Mouse (Mus musculus): ENCODE measurements around the gene Mast1. TPM values are rescaled to one million over a fixed set of nuclear protein-coding genes. Genes with fewer than 3 reads are reported as not detected.
A peak's percentile ranks its signal among the peaks of the same experiment; 100 is the strongest.

Gene Mast1
- total and polyA plus RNA-seq, 2 experiments from 2014 or later = 69.5 to 83.0 TPM

DNA sequence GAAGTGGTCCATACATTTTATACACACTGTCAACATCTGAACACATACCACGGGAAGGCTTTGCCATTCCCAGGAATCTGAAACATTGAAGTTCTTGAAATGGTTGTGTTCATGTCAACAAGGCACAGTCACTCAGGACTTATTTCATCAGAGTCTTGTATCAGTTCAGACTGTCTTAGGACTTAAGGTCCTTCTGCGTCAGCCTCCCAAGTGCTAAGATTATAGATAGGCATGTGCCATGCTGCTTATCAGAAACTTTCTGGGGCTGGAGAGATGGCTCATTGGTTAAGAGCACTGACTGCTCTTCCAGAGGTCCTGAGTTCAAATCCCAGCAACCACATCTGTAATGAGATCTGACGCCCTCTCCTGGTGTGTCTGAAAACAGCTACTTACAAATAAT lies 62.8 kb downstream of the Mast1 start:
- H3K4me1 ChIP-seq (ENCODE audit: insufficient read depth, low read length) = 0 out of 2 replicates have a peak, but pooled peaks cover 5% of the 10 kb centered on the region
- no peak overlapping the region for H3K4me3 ChIP-seq (ENCODE audit: low read length)
- no peak overlapping the region for H3K27ac ChIP-seq
- 93% methylated on average over 3 of the region's 3 CpGs for WGBS
- TF ChIP-seq CTCF (IDR thresholded peaks at IDR 0.05; ENCODE audit: low read depth) = no peak
- no peak for ATAC-seq
- DNase-seq (ENCODE audit: low spot score) = no peak
- no peak overlapping the region for H3K4me2 ChIP-seq (ENCODE audit: low read depth, low read length)
- H3K27me3 ChIP-seq (ENCODE audit: insufficient read depth, low read length) = no peaks in the 10 kb centered on the region
- no peaks in the 10 kb centered on the region for H3K9me3 ChIP-seq (ENCODE audit: low read length)
- no peaks in the 10 kb centered on the region for H3K36me3 ChIP-seq (ENCODE audit: insufficient read depth, low read length)
- H3K9ac ChIP-seq (replicated peaks; ENCODE audit: low read length) = no peak overlapping the region

GRCm38 (mm10) chr8:84873016-84873415 lies 64.1 kb downstream of the Mast1 start:
- Histone ChIP-seq H3K4me2 (ENCODE audit: low read depth, low read length) (peak overlapping the region; percentile 75), H3K27me3 (ENCODE audit: insufficient read depth, low read length) (no peaks in the 10 kb centered on the region), H3K9me3 (ENCODE audit: low read length) (no peaks in the 10 kb centered on the region), H3K27ac (no peak overlapping the region), H3K4me3 (ENCODE audit: low read length) (peak overlapping the region; percentile 39), H3K9ac (replicated peaks; ENCODE audit: low read length) (peak overlapping the region; percentile 48; the same call in 1 of the 2 replicates), H3K4me1 (ENCODE audit: insufficient read depth, low read length) (0 out of 2 replicates have a peak, but pooled peaks cover 5% of the 10 kb centered on the region), H3K36me3 (ENCODE audit: insufficient read depth, low read length) (peaks cover 11% of the 10 kb centered on the region)
- no peak for ATAC-seq
- 77% methylated on average over 4 of the region's 4 CpGs for WGBS
- no peak for DNase-seq (ENCODE audit: low spot score)
- TF ChIP-seq CTCF (IDR thresholded peaks at IDR 0.05; ENCODE audit: low read depth) = no peak

- H3K27me3 ChIP-seq (ENCODE audit: insufficient read depth, low read length) = no peaks in the 10 kb centered on the region
- WGBS = 4% methylated on average over 51 of the region's 54 CpGs
- DNase-seq (ENCODE audit: low spot score) = peak; percentile 33
Observed at GRCm38 (mm10) chr8:84872309-84872965, 64.7 kb downstream of the Mast1 start.

DNA sequence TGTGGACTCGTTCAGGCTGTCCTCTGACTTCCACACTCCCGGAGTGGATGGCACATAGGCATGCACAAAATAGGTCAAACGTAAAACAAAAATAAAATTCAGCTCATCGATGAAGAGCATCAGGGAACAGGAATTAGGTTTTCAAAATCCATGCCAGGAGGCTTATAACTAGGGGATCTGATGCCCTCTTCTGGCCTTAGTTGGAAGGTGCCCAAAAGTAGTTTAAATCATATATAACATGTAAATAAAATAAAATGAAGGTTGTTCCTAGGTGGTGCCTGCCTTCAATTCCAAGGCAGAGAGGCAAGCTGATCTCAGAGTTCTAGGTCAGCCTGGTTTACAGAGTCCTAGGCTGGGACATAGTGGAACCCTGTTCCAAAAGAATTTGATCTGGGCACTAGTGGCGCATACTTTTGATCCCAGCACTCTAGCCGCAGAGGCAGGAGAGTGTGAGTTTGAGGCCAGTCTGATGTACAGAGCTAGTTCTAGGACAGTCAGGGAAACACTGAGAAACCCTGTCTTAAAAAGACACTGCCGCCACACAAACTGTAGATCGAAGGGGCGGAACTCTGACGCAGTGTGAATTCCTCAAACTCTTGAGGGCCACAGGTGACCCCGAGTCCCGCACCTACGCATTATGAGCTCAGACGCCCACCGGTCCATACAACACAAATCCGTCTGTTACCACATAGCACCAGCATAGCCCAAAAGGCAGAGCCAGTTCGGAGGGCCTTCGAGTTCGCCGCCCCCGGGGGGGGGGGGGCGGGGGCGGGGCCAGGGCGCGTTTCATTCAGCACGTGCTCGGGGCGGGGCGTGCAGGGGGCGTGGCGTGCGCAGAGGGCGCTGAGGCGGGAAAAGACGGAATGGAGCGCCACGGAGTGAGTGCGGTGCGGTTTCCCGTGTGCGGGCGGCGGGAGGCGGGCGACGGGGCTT lies 65.5 kb downstream of the Mast1 start, which contains the start of gene Syce2:
Syce2 (plus strand) TSS at position 736 of the 933 bp plus-strand sequence.
- no peaks in the 10 kb centered on the region for H3K9me3 ChIP-seq (ENCODE audit: low read length)
- DNase-seq (ENCODE audit: low spot score) = peak; percentile 82
- peaks cover 21% of the 10 kb centered on the region for H3K36me3 ChIP-seq (ENCODE audit: insufficient read depth, low read length)
- H3K4me2 ChIP-seq (ENCODE audit: low read depth, low read length) = peak within 1 kb of the TSS; percentile 75
- H3K4me1 ChIP-seq (ENCODE audit: insufficient read depth, low read length) = 0 out of 2 replicates have a peak, but pooled peaks cover 5% of the 10 kb centered on the region
- ATAC-seq = peak; percentile 83
- peak within 1 kb of the TSS; percentile 48 for H3K9ac ChIP-seq (replicated peaks; ENCODE audit: low read length)
- 17% methylated on average over 39 of the region's 46 CpGs for WGBS
- no peak within 1 kb of the TSS for H3K27ac ChIP-seq
- H3K27me3 ChIP-seq (ENCODE audit: insufficient read depth, low read length) = no peaks in the 10 kb centered on the region
- peak within 1 kb of the TSS; percentile 39 for H3K4me3 ChIP-seq (ENCODE audit: low read length)
- peak; percentile 60 for TF ChIP-seq CTCF (IDR thresholded peaks at IDR 0.05; ENCODE audit: low read depth)

More at GRCm38 (mm10) chr8:84872309-84872965, 64.7 kb downstream of the Mast1 start:
- H3K4me2 ChIP-seq (ENCODE audit: low read depth, low read length) = peak overlapping the region; percentile 75
- H3K36me3 ChIP-seq (ENCODE audit: insufficient read depth, low read length) = peaks cover 16% of the 10 kb centered on the region
- H3K27ac ChIP-seq = no peak overlapping the region
- H3K4me3 ChIP-seq (ENCODE audit: low read length) = peak overlapping the region; percentile 39
- ATAC-seq = peak; percentile 72
- H3K9ac ChIP-seq (replicated peaks; ENCODE audit: low read length) = peak overlapping the region; percentile 48
- H3K9me3 ChIP-seq (ENCODE audit: low read length) = no peaks in the 10 kb centered on the region
- no peak for TF ChIP-seq CTCF (IDR thresholded peaks at IDR 0.05; ENCODE audit: low read depth)
- H3K4me1 ChIP-seq (ENCODE audit: insufficient read depth, low read length) = 0 out of 2 replicates have a peak, but pooled peaks cover 5% of the 10 kb centered on the region

Small RNA genes within 50 kb of the gene (microRNA-seq; reads per million reads assigned to microRNA genes)
- gene Gm24197 = 0 reads per million in 2 experiments
- gene Mir7069 = 0.88 to 1.1 reads per million in 2 experiments

Other genes starting within 250 kb of the Mast1 start
Only the 30 nearest of the 31 such genes appear.
- gene Lyl1, start 235.9 kb downstream of the Mast1 start, total RNA-seq (2014; rRNA removed) = 1.7 and 7.8 TPM in 2 replicates
- gene Lyl1, start 235.9 kb downstream of the Mast1 start, polyA plus RNA-seq (2015; fragmentation: Nextera tagmentation; extraction: Ambion mirVana) = 2.0 and 2.3 TPM in 2 replicates
- gene G430095P16Rik, start 214.4 kb downstream of the Mast1 start, total RNA-seq (2014; rRNA removed) = 1.2 TPM in 1 of 2 replicates, not detected in the other
- 1.1 and 1.7 TPM in 2 replicates for gene G430095P16Rik, start 214.4 kb downstream of the Mast1 start, polyA plus RNA-seq (2015; fragmentation: Nextera tagmentation; extraction: Ambion mirVana)
- 90.4 and 92.5 TPM in 2 replicates for gene Nfix, start 137.0 kb downstream of the Mast1 start, total RNA-seq (2014; rRNA removed)
- gene Nfix, start 137.0 kb downstream of the Mast1 start, polyA plus RNA-seq (2015; fragmentation: Nextera tagmentation; extraction: Ambion mirVana) = 123 and 126 TPM in 2 replicates
- gene Dand5, start 114.5 kb downstream of the Mast1 start, total RNA-seq (2014; rRNA removed) = 6.6 and 7.2 TPM in 2 replicates
- gene Dand5, start 114.5 kb downstream of the Mast1 start, polyA plus RNA-seq (2015; fragmentation: Nextera tagmentation; extraction: Ambion mirVana) = 12.3 and 12.5 TPM in 2 replicates
- gene Gadd45gip1, start 105.8 kb downstream of the Mast1 start, total RNA-seq (2014; rRNA removed) = 33.0 and 34.1 TPM in 2 replicates
- 43.4 and 45.3 TPM in 2 replicates for gene Gadd45gip1, start 105.8 kb downstream of the Mast1 start, polyA plus RNA-seq (2015; fragmentation: Nextera tagmentation; extraction: Ambion mirVana)
- 62.5 and 68.1 TPM in 2 replicates for gene Rad23a, start 96.7 kb downstream of the Mast1 start, total RNA-seq (2014; rRNA removed)
- 90.6 and 98.0 TPM in 2 replicates for gene Rad23a, start 96.7 kb downstream of the Mast1 start, polyA plus RNA-seq (2015; fragmentation: Nextera tagmentation; extraction: Ambion mirVana)
- gene Calr, start 90.4 kb downstream of the Mast1 start, total RNA-seq (2014; rRNA removed) = 350 and 359 TPM in 2 replicates
- gene Calr, start 90.4 kb downstream of the Mast1 start, polyA plus RNA-seq (2015; fragmentation: Nextera tagmentation; extraction: Ambion mirVana) = 418 and 457 TPM in 2 replicates
- 77.5 and 86.1 TPM in 2 replicates for gene Farsa, start 80.4 kb downstream of the Mast1 start, total RNA-seq (2014; rRNA removed)
- gene Farsa, start 80.4 kb downstream of the Mast1 start, polyA plus RNA-seq (2015; fragmentation: Nextera tagmentation; extraction: Ambion mirVana) = 87.4 and 89.8 TPM in 2 replicates
- 11.8 and 14.0 TPM in 2 replicates for gene Syce2, start 65.2 kb downstream of the Mast1 start, total RNA-seq (2014; rRNA removed)
- 62.1 and 64.4 TPM in 2 replicates for gene Syce2, start 65.2 kb downstream of the Mast1 start, polyA plus RNA-seq (2015; fragmentation: Nextera tagmentation; extraction: Ambion mirVana)
- 24.9 and 37.8 TPM in 2 replicates for gene Gcdh, start 43.4 kb downstream of the Mast1 start, total RNA-seq (2014; rRNA removed)
- gene Gcdh, start 43.4 kb downstream of the Mast1 start, polyA plus RNA-seq (2015; fragmentation: Nextera tagmentation; extraction: Ambion mirVana) = 36.5 and 41.3 TPM in 2 replicates
- gene Klf1, start 35.4 kb downstream of the Mast1 start, total RNA-seq (2014; rRNA removed) = 1.2 TPM in 1 of 2 replicates, not detected in the other
- 0.34 and 0.98 TPM in 2 replicates for gene Klf1, start 35.4 kb downstream of the Mast1 start, polyA plus RNA-seq (2015; fragmentation: Nextera tagmentation; extraction: Ambion mirVana)
- 15.0 and 24.5 TPM in 2 replicates for gene Dnase2a, start 28.8 kb downstream of the Mast1 start, total RNA-seq (2014; rRNA removed)
- gene Dnase2a, start 28.8 kb downstream of the Mast1 start, polyA plus RNA-seq (2015; fragmentation: Nextera tagmentation; extraction: Ambion mirVana) = 8.6 and 8.8 TPM in 2 replicates
- gene Rtbdn, start 9.6 kb upstream of the Mast1 start, total RNA-seq (2014; rRNA removed) = 5.8 and 11.6 TPM in 2 replicates
- 3.5 and 4.1 TPM in 2 replicates for gene Rtbdn, start 9.6 kb upstream of the Mast1 start, polyA plus RNA-seq (2015; fragmentation: Nextera tagmentation; extraction: Ambion mirVana)
- gene Gm49661, start 32.1 kb upstream of the Mast1 start, total RNA-seq (2014; rRNA removed) = not detected in 2 replicates
- not detected in 2 replicates for gene Gm49661, start 32.1 kb upstream of the Mast1 start, polyA plus RNA-seq (2015; fragmentation: Nextera tagmentation; extraction: Ambion mirVana)
- gene Prdx2, start 32.2 kb upstream of the Mast1 start, total RNA-seq (2014; rRNA removed) = 688 and 763 TPM in 2 replicates
- gene Prdx2, start 32.2 kb upstream of the Mast1 start, polyA plus RNA-seq (2015; fragmentation: Nextera tagmentation; extraction: Ambion mirVana) = 925 and 937 TPM in 2 replicates
- 37.3 and 45.9 TPM in 2 replicates for gene Rnaseh2a, start 32.4 kb upstream of the Mast1 start, total RNA-seq (2014; rRNA removed)
- 59.0 and 59.7 TPM in 2 replicates for gene Rnaseh2a, start 32.4 kb upstream of the Mast1 start, polyA plus RNA-seq (2015; fragmentation: Nextera tagmentation; extraction: Ambion mirVana)
- gene Junb, start 41.4 kb upstream of the Mast1 start, total RNA-seq (2014; rRNA removed) = 16.9 and 17.8 TPM in 2 replicates
- gene Junb, start 41.4 kb upstream of the Mast1 start, polyA plus RNA-seq (2015; fragmentation: Nextera tagmentation; extraction: Ambion mirVana) = 6.3 and 7.9 TPM in 2 replicates
- 18.9 and 19.0 TPM in 2 replicates for gene Hook2, start 53.2 kb upstream of the Mast1 start, total RNA-seq (2014; rRNA removed)
- gene Hook2, start 53.2 kb upstream of the Mast1 start, polyA plus RNA-seq (2015; fragmentation: Nextera tagmentation; extraction: Ambion mirVana) = 29.7 and 33.4 TPM in 2 replicates
- not detected in 2 replicates for gene Best2, start 77.2 kb upstream of the Mast1 start, total RNA-seq (2014; rRNA removed)
- 0.09 and 0.26 TPM in 2 replicates for gene Best2, start 77.2 kb upstream of the Mast1 start, polyA plus RNA-seq (2015; fragmentation: Nextera tagmentation; extraction: Ambion mirVana)
- gene Asna1, start 87.9 kb upstream of the Mast1 start, total RNA-seq (2014; rRNA removed) = 165 and 172 TPM in 2 replicates
- 149 and 150 TPM in 2 replicates for gene Asna1, start 87.9 kb upstream of the Mast1 start, polyA plus RNA-seq (2015; fragmentation: Nextera tagmentation; extraction: Ambion mirVana)
- 220 and 238 TPM in 2 replicates for gene Trir, start 89.5 kb upstream of the Mast1 start, total RNA-seq (2014; rRNA removed)
- 146 and 152 TPM in 2 replicates for gene Trir, start 89.5 kb upstream of the Mast1 start, polyA plus RNA-seq (2015; fragmentation: Nextera tagmentation; extraction: Ambion mirVana)
- gene Tnpo2, start 99.6 kb upstream of the Mast1 start, total RNA-seq (2014; rRNA removed) = 174 and 183 TPM in 2 replicates
- 48.1 and 49.1 TPM in 2 replicates for gene Tnpo2, start 99.6 kb upstream of the Mast1 start, polyA plus RNA-seq (2015; fragmentation: Nextera tagmentation; extraction: Ambion mirVana)
- 104 and 114 TPM in 2 replicates for gene Fbxw9, start 122.7 kb upstream of the Mast1 start, total RNA-seq (2014; rRNA removed)
- gene Fbxw9, start 122.7 kb upstream of the Mast1 start, polyA plus RNA-seq (2015; fragmentation: Nextera tagmentation; extraction: Ambion mirVana) = 78.9 and 82.2 TPM in 2 replicates
- not detected in 2 replicates for gene Gm5741, start 130.6 kb upstream of the Mast1 start, total RNA-seq (2014; rRNA removed)
- gene Gm5741, start 130.6 kb upstream of the Mast1 start, polyA plus RNA-seq (2015; fragmentation: Nextera tagmentation; extraction: Ambion mirVana) = 0.71 and 0.76 TPM in 2 replicates
- gene Dhps, start 134.4 kb upstream of the Mast1 start, total RNA-seq (2014; rRNA removed) = 77.5 and 103 TPM in 2 replicates
- 118 and 123 TPM in 2 replicates for gene Dhps, start 134.4 kb upstream of the Mast1 start, polyA plus RNA-seq (2015; fragmentation: Nextera tagmentation; extraction: Ambion mirVana)
- 109 and 123 TPM in 2 replicates for gene Wdr83os, start 143.4 kb upstream of the Mast1 start, total RNA-seq (2014; rRNA removed)
- 129 and 131 TPM in 2 replicates for gene Wdr83os, start 143.4 kb upstream of the Mast1 start, polyA plus RNA-seq (2015; fragmentation: Nextera tagmentation; extraction: Ambion mirVana)
- gene Wdr83, start 143.9 kb upstream of the Mast1 start, total RNA-seq (2014; rRNA removed) = 21.4 TPM in 2 replicates
- 38.6 and 38.9 TPM in 2 replicates for gene Wdr83, start 143.9 kb upstream of the Mast1 start, polyA plus RNA-seq (2015; fragmentation: Nextera tagmentation; extraction: Ambion mirVana)
- gene Man2b1, start 145.9 kb upstream of the Mast1 start, total RNA-seq (2014; rRNA removed) = 32.9 and 34.3 TPM in 2 replicates
- 22.5 TPM in 2 replicates for gene Man2b1, start 145.9 kb upstream of the Mast1 start, polyA plus RNA-seq (2015; fragmentation: Nextera tagmentation; extraction: Ambion mirVana)
- 1.5 and 2.4 TPM in 2 replicates for gene Zfp791, start 185.7 kb upstream of the Mast1 start, total RNA-seq (2014; rRNA removed)
- gene Zfp791, start 185.7 kb upstream of the Mast1 start, polyA plus RNA-seq (2015; fragmentation: Nextera tagmentation; extraction: Ambion mirVana) = 2.4 and 2.5 TPM in 2 replicates
- gene Cks1brt, start 214.6 kb upstream of the Mast1 start, total RNA-seq (2014; rRNA removed) = not detected in 2 replicates
- gene Cks1brt, start 214.6 kb upstream of the Mast1 start, polyA plus RNA-seq (2015; fragmentation: Nextera tagmentation; extraction: Ambion mirVana) = not detected in 2 replicates

All from hindbrain, postnatal 0 days (tissue).